Mouse (Mus musculus): ENCODE measurements around the gene Arpp21.

Arpp21 gene

DNA sequence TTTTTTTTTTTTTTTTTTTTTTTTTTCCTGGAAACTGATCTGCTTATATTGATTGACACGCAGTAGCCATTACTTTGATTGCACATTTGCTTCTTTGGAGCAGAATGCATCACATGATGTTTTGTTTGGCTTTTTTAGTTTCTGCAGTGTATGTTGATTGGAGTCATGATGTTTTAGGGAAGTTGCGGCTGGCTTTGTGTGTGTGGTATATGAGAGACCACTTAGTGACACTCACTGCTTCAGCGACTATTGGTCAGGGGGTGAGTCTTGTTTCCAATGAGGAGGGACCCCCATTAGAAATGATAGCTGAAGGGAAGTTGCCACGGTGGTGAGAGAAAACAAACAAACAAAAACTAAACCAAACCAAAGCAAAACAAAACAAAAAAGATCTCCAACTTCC lies 55.7 kb downstream of the Arpp21 start:
- in situ Hi-C loops (cut with MboI), result no loop called here

DNA sequence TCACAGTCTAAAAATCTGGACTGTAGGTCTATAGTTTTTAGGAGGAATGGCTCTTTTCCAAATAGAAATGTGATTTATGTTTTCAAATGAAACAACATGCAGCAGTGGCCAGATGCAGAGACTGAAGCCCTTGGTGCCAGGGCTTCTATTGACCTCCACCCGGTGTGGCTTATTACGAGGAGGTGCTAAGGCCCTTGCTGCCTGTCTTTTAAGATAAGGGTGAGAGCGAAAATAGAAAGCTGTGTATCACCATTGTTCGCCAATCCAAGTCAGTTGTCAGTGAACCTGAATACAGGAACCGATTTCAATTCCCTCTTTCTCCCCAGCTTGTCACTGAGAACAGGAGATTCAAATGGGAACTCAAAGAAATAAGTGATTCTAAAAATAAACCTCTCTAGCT lies 57.3 kb downstream of the Arpp21 start:
- in situ Hi-C loops (cut with MboI), result no loop called here

GRCm38 (mm10) chr9:112177569-112177968 lies 58.2 kb downstream of the Arpp21 start:
- in situ Hi-C loops (cut with MboI), result no loop called here

GRCm38 (mm10) chr9:112176317-112176716 lies 59.4 kb downstream of the Arpp21 start:
- in situ Hi-C loops (cut with MboI), result no loop called here

DNA sequence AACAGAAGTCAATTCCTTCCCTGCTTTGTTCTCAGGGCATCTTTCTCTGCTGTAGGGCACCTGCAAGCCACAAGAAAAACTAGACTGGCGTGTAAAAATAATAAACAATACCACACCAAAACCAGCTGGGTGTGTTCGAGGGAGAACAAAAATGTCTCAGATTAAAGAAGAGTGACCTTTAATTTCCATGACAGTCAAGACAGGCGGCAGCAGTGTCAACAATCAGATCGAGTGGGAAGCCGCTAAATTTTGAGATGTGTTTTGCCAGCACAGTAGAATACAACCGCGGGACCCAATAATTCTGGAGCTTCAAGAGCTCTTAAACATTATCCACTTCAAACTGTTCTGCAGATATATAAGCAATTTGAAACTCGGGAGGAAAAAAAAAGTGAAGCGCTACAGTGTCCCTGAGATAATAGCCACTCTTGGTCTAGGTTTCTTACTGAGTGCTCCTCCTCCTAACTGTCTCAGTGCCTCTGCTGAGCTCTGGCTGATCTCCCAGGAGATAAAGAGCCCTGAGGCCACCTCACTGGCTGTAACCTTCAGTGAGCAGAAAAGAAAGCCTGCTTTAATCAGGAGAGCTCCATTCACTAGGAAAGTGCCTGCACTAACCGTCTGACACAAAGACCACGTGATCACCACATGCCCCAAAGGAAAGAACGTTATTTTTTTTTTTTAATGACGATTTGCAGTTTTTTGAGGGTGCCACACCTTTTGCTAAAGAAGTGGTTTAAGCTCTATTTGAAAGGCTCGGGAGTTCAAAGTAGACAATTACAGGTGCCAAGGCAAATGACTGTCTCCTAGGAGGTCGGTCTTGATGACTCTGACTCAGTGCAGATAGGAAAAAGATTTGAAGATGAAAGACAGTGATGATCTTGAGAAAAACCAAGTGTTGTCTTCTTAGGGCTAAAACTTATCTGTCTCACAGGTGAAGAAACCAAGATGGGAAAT lies 61.1 kb downstream of the Arpp21 start:
- in situ Hi-C loops (cut with MboI), result no loop called here

DNA sequence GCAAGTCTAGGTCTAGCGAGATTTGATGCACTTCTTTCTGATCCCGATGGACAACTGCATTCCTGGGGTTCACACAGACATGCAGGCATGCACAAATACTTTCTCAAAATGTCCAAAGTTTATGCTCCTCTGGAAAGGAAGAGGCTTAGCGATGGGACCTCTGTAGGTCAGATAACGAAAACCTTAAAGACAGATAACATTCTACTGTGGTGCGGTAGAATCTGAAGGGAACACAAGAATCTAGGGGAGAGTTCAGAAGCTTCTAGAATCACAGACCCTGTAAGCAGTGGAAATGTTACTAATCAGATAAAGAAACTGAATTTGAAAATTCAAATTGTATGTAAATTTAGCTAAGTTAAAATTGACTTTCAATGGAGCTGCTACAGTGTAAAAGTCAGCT lies 62.0 kb downstream of the Arpp21 start:
- in situ Hi-C loops (cut with MboI), result no loop called here

GRCm38 (mm10) chr9:112164677-112165076 lies 71.1 kb downstream of the Arpp21 start:
- in situ Hi-C loops (cut with MboI), result no loop called here

- in situ Hi-C loops (cut with MboI), result no loop called here
These were observed 74.8 kb downstream of the Arpp21 start for GRCm38 (mm10) chr9:112160981-112161380.

DNA sequence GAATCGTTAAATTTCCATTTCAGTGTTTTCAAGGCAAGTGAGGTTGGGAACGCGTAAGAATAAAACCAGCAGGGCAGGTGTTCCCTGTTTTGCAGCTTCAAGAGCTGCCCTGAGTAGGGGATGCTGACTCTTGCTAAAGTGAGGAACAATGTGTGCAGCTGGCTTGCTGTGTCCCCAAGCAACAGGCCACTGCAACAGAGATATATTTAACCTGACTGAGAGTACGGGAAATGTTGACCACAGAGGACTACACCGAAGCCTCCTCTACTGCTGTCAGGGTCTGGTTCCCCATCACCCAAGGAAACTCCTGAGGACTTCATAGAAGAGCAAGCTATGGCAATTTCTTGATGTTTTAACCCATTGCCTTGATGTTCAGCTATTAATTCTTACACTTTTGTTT lies 81.8 kb downstream of the Arpp21 start:
- in situ Hi-C loops (cut with MboI), result no loop called here

DNA sequence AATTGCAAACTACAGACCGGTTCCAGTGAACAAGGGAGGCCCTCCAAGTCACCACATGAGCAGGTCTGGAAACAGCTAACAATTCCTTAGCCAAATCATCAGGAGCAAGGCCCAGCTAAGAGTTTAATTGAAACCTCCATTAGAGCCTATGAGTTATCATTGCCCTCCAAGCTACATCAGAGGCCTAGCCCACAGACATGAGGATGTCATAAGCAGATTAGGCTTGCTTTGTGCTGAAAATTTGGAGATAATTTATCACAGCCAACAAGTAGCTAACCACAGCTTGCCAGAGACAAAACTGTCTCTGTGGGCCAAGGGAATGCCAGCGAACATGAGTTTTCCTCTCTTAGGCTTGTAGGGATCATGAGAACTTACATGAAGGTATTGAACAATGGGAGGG lies 83.0 kb downstream of the Arpp21 start:
- in situ Hi-C loops (cut with MboI), result no loop called here

GRCm38 (mm10) chr9:112151177-112151576 lies 84.6 kb downstream of the Arpp21 start:
- in situ Hi-C loops (cut with MboI), result no loop called here

- in situ Hi-C loops (cut with MboI), result no loop called here
These were observed 95.1 kb downstream of the Arpp21 start for GRCm38 (mm10) chr9:112140658-112141057.

GRCm38 (mm10) chr9:112137820-112138219 lies 97.9 kb downstream of the Arpp21 start:
- in situ Hi-C loops (cut with MboI), result no loop called here

DNA sequence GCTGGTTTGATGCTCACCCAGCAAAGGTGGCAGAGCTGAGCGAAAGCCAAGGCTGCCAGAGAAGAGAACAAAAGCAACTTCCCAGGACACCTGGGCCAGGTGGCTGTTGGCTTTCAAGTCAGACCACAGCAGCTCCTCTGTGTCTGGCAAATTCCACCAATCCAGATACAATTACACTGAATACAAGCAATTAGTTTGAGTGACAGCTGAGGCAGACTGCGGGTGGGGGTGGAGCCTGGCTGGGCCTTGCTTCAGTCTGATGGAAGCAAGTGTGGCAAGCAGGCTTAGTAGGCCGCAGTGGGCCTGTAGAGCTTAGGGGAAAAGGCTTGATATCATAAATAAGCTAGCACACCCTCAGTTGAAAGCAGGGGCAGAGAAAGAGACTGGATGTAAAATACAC lies 104.9 kb downstream of the Arpp21 start:
- in situ Hi-C loops (cut with MboI), result no loop called here

DNA sequence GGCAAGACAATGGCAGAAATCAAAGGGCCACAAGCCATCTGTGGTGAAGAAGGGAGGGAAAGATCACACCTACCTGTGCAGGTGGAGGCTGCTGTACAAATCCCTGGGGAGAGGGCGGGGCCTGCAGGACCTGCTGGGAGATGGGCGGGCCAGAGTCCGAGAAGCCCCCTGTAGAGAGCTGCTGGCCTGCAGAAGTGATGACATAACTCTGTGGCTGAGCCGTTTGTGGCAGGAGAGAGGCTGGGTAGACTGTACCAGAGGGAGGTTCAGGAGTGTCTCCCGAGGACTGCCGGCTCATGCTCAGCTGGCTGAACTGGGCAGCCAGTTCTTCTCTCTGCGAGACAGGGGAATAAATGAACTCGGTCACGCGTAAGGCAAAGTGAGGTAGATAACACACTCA lies 111.1 kb downstream of the Arpp21 start:
- in situ Hi-C loops (cut with MboI), result no loop called here

- in situ Hi-C loops (cut with MboI), result no loop called here
These were observed 111.6 kb downstream of the Arpp21 start for GRCm38 (mm10) chr9:112124184-112124583.

DNA sequence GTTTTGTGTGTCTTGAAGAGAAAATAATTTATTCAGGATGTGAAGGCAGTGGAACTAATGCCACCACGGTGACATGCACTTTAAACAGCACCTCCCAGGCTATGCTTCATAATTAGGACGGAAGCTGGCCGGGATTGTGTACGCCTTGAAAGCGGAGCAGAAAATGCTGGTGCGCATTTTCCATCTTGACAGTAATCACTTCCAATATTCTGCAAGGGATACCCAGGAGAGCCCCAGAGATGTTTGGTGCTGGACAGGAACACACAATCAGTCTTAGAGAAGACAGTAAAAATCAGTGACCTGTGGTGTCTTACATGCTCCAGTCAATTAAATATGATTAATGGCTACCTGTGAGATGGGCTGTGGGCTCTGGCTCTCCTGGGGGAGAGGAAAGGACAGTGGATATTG lies 112.3 kb downstream of the Arpp21 start:
- in situ Hi-C loops (cut with MboI), result no loop called here

DNA sequence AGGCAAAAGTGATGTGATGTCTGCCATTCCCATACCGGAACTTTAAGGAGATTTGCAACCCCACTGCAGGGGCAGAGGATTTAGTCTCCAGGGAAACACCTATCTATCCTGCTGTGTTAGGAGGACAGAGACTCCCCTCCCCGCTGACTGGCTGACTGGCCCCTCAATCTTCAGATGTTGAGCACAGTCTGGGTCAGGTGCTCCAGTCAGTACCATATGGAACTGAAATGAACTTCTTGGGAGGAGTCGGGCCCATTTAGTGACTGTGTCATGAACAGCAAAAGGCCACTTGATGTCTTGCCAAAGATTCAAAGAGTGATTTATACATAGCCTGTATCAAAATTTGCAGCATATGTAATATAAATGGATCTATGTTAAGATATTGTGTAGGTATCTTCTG lies 116.2 kb downstream of the Arpp21 start:
- in situ Hi-C loops (cut with MboI), result no loop called here

- in situ Hi-C loops (cut with MboI), result no loop called here
These were observed 116.7 kb downstream of the Arpp21 start for GRCm38 (mm10) chr9:112119106-112119433.

- in situ Hi-C loops (cut with MboI), result no loop called here
These were observed 117.2 kb downstream of the Arpp21 start for GRCm38 (mm10) chr9:112118411-112119105.

DNA sequence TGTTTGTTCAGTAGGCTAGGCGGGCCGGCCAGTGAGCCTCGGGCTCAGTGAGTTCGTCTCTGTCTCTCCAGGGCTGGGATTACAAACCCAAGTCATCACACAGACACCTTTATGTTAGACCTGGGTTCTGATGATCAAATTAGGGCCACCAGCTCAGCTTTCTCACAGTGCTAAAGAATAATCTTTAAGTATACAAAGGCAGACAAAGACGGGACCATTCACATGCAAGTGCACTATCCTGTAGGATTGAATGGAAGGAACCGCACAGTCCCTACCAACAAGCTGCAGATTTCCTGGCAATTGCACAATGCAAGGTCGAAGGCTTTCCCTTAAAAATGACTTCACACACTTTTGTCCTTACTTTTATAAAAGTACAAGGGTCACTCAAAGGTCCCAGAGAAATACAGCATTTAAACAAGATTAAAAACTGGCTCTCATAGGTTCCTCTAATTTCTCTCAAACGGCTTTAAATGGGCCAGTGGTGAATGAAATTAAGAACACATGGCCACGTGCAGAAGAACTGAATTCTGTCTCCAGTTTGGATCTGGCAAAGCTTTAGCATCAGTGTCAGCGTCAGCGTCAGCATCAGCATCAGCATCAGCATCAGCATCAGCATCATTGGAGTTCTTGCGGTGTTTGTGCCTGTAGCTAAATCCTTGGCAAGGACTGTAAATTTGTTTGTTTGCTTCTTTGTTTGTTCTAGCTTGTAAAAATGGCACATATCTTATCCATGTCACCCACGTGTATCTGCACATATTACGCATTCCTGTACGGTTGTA lies 117.9 kb downstream of the Arpp21 start:
- in situ Hi-C loops (cut with MboI), result no loop called here

GRCm38 (mm10) chr9:112111610-112112009 lies 124.1 kb downstream of the Arpp21 start:
- in situ Hi-C loops (cut with MboI), result no loop called here

DNA sequence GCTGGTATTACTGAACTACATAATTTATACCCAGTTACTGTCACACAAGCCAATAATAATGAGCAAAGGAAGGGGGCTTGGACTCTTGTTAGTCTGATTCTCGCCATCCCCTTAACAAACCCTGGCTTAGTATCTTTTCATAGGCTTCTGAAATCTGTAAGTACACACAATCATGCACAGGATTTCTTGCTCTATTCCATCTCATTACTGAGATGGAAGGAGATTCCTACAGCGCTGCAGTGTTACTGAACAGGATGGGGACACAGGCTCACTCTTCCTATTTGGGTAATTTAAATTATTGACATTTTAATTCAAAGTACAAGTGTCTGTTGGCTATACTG lies 132.9 kb downstream of the Arpp21 start:
- in situ Hi-C loops (cut with MboI), result no loop called here
